Mouse (Mus musculus): Measurements from ENCODE around the gene Lingo1. TPM values are rescaled to one million over a fixed set of nuclear protein-coding genes. Genes with fewer than 3 reads are reported as not detected.

Gene Lingo1
- polyA plus RNA-seq, 1 experiment from 2014 or later: 2.2 TPM

- Histone ChIP-seq H3K4me1 (replicated peaks) (peaks cover 13% of the 10 kb centered on the region), H3K4me3 (replicated peaks) (no peak overlapping the region), H3K4me2 (replicated peaks) (no peak overlapping the region), H3K36me3 (no peaks in the 10 kb centered on the region), H3K9ac (no peak overlapping the region), H3K9me3 (no peaks in the 10 kb centered on the region), H3K27me3 (replicated peaks) (no peaks in the 10 kb centered on the region), H3K27ac (peak overlapping the region; percentile 48; the same call in 1 of the 2 replicates)
- WGBS: 53% methylated on average over 14 of the region's 14 CpGs
- peak; percentile 65 for ATAC-seq
Observed at GRCm38 (mm10) chr9:56686339-56687144, 109.7 kb downstream of the Lingo1 start.

GRCm38 (mm10) chr9:56682826-56683225 is 113.4 kb downstream of the Lingo1 start:
- no peak overlapping the region for H3K9ac ChIP-seq
- no peak for ATAC-seq
- H3K27ac ChIP-seq: no peak overlapping the region
- H3K4me3 ChIP-seq (replicated peaks): no peak overlapping the region
- no peaks in the 10 kb centered on the region for H3K27me3 ChIP-seq (replicated peaks)
- H3K36me3 ChIP-seq: no peaks in the 10 kb centered on the region
- no peaks in the 10 kb centered on the region for H3K9me3 ChIP-seq
- 51% methylated on average over 4 of the region's 4 CpGs for WGBS
- no peak overlapping the region for H3K4me2 ChIP-seq (replicated peaks)
- H3K4me1 ChIP-seq (replicated peaks): peaks cover 13% of the 10 kb centered on the region

GRCm38 (mm10) chr9:56681950-56682349 is 114.3 kb downstream of the Lingo1 start:
- Histone ChIP-seq H3K4me2 (replicated peaks) (no peak overlapping the region), H3K9me3 (no peaks in the 10 kb centered on the region), H3K4me1 (replicated peaks) (peaks cover 9% of the 10 kb centered on the region), H3K36me3 (no peaks in the 10 kb centered on the region), H3K9ac (no peak overlapping the region), H3K4me3 (replicated peaks) (no peak overlapping the region), H3K27ac (no peak overlapping the region), H3K27me3 (replicated peaks) (no peaks in the 10 kb centered on the region)
- 81% methylated on average over 7 of the region's 7 CpGs for WGBS
- ATAC-seq: no peak

GRCm38 (mm10) chr9:56678929-56679681 is 117.2 kb downstream of the Lingo1 start:
- Histone ChIP-seq H3K9ac (no peak overlapping the region), H3K4me2 (replicated peaks) (no peak overlapping the region), H3K4me1 (replicated peaks) (no peaks in the 10 kb centered on the region), H3K9me3 (no peaks in the 10 kb centered on the region), H3K4me3 (replicated peaks) (no peak overlapping the region), H3K27ac (no peak overlapping the region), H3K27me3 (replicated peaks) (no peaks in the 10 kb centered on the region), H3K36me3 (no peaks in the 10 kb centered on the region)
- no peak for ATAC-seq
- WGBS: 88% methylated on average over 22 of the region's 22 CpGs

- no peak for ATAC-seq
- H3K4me3 ChIP-seq (replicated peaks): no peak overlapping the region
- no peak overlapping the region for H3K27ac ChIP-seq
- H3K9ac ChIP-seq: no peak overlapping the region
- H3K4me2 ChIP-seq (replicated peaks): no peak overlapping the region
- H3K27me3 ChIP-seq (replicated peaks): no peaks in the 10 kb centered on the region
- 89% methylated on average over 7 of the region's 7 CpGs for WGBS
- no peaks in the 10 kb centered on the region for H3K4me1 ChIP-seq (replicated peaks)
- H3K9me3 ChIP-seq: no peaks in the 10 kb centered on the region
- H3K36me3 ChIP-seq: no peaks in the 10 kb centered on the region
Observed at GRCm38 (mm10) chr9:56675696-56676095, 120.6 kb downstream of the Lingo1 start.

- no peak overlapping the region for H3K4me3 ChIP-seq (replicated peaks)
- no peak for ATAC-seq
- H3K4me2 ChIP-seq (replicated peaks): no peak overlapping the region
- H3K9ac ChIP-seq: no peak overlapping the region
- WGBS: 30% methylated on average over 11 of the region's 11 CpGs
- no peaks in the 10 kb centered on the region for H3K4me1 ChIP-seq (replicated peaks)
- H3K9me3 ChIP-seq: no peaks in the 10 kb centered on the region
- H3K27me3 ChIP-seq (replicated peaks): no peaks in the 10 kb centered on the region
- no peak overlapping the region for H3K27ac ChIP-seq
- H3K36me3 ChIP-seq: no peaks in the 10 kb centered on the region
Observed at GRCm38 (mm10) chr9:56669605-56670221, 126.6 kb downstream of the Lingo1 start.

GRCm38 (mm10) chr9:56664136-56664535 is 132.1 kb downstream of the Lingo1 start:
- no peaks in the 10 kb centered on the region for H3K27me3 ChIP-seq (replicated peaks)
- no peaks in the 10 kb centered on the region for H3K36me3 ChIP-seq
- H3K9me3 ChIP-seq: no peaks in the 10 kb centered on the region
- no peak for ATAC-seq
- H3K4me1 ChIP-seq (replicated peaks): no peaks in the 10 kb centered on the region
- H3K9ac ChIP-seq: no peak overlapping the region
- no peak overlapping the region for H3K27ac ChIP-seq
- no peak overlapping the region for H3K4me2 ChIP-seq (replicated peaks)
- 71% methylated on average over 5 of the region's 5 CpGs for WGBS
- H3K4me3 ChIP-seq (replicated peaks): no peak overlapping the region

GRCm38 (mm10) chr9:56662946-56663345 is 133.3 kb downstream of the Lingo1 start:
- no peaks in the 10 kb centered on the region for H3K4me1 ChIP-seq (replicated peaks)
- H3K9me3 ChIP-seq: no peaks in the 10 kb centered on the region
- H3K4me2 ChIP-seq (replicated peaks): no peak overlapping the region
- 78% methylated on average over 7 of the region's 7 CpGs for WGBS
- H3K4me3 ChIP-seq (replicated peaks): no peak overlapping the region
- ATAC-seq: no peak
- H3K9ac ChIP-seq: no peak overlapping the region
- H3K36me3 ChIP-seq: no peaks in the 10 kb centered on the region
- H3K27me3 ChIP-seq (replicated peaks): no peaks in the 10 kb centered on the region
- no peak overlapping the region for H3K27ac ChIP-seq

GRCm38 (mm10) chr9:56662405-56662804 is 133.9 kb downstream of the Lingo1 start:
- Histone ChIP-seq H3K9me3 (no peaks in the 10 kb centered on the region), H3K27me3 (replicated peaks) (no peaks in the 10 kb centered on the region), H3K4me2 (replicated peaks) (no peak overlapping the region), H3K27ac (no peak overlapping the region), H3K36me3 (no peaks in the 10 kb centered on the region), H3K4me1 (replicated peaks) (no peaks in the 10 kb centered on the region), H3K9ac (no peak overlapping the region), H3K4me3 (replicated peaks) (no peak overlapping the region)
- WGBS: 67% methylated on average over 3 of the region's 3 CpGs
- no peak for ATAC-seq

- no peaks in the 10 kb centered on the region for H3K27me3 ChIP-seq (replicated peaks)
- H3K9me3 ChIP-seq: no peaks in the 10 kb centered on the region
- H3K4me2 ChIP-seq (replicated peaks): no peak overlapping the region
- no peak overlapping the region for H3K9ac ChIP-seq
- H3K36me3 ChIP-seq: no peaks in the 10 kb centered on the region
- H3K4me1 ChIP-seq (replicated peaks): peaks cover 3% of the 10 kb centered on the region; the same call in 1 of the 2 replicates
- WGBS: 78% methylated on average over 3 of the region's 3 CpGs
- H3K27ac ChIP-seq: no peak overlapping the region
- H3K4me3 ChIP-seq (replicated peaks): no peak overlapping the region
- ATAC-seq: no peak
Observed at GRCm38 (mm10) chr9:56661217-56661840, 134.9 kb downstream of the Lingo1 start.

- Histone ChIP-seq H3K4me2 (replicated peaks) (no peak overlapping the region), H3K36me3 (no peaks in the 10 kb centered on the region), H3K27me3 (replicated peaks) (no peaks in the 10 kb centered on the region), H3K27ac (no peak overlapping the region), H3K4me3 (replicated peaks) (no peak overlapping the region), H3K4me1 (replicated peaks) (peaks cover 3% of the 10 kb centered on the region; the same call in 1 of the 2 replicates), H3K9me3 (no peaks in the 10 kb centered on the region), H3K9ac (no peak overlapping the region)
- WGBS: 80% methylated on average over 4 of the region's 4 CpGs
- ATAC-seq: no peak
Observed at GRCm38 (mm10) chr9:56658580-56658979, 137.7 kb downstream of the Lingo1 start.

- no peaks in the 10 kb centered on the region for H3K27me3 ChIP-seq (replicated peaks)
- H3K27ac ChIP-seq: no peak overlapping the region
- 80% methylated on average over 6 of the region's 6 CpGs for WGBS
- H3K9me3 ChIP-seq: no peaks in the 10 kb centered on the region
- no peak overlapping the region for H3K4me2 ChIP-seq (replicated peaks)
- no peak overlapping the region for H3K4me3 ChIP-seq (replicated peaks)
- peaks cover 3% of the 10 kb centered on the region; the same call in 1 of the 2 replicates for H3K4me1 ChIP-seq (replicated peaks)
- ATAC-seq: no peak
- no peaks in the 10 kb centered on the region for H3K36me3 ChIP-seq
- H3K9ac ChIP-seq: no peak overlapping the region
Observed at GRCm38 (mm10) chr9:56657996-56658398, 138.3 kb downstream of the Lingo1 start.
